Mouse (Mus musculus): ENCODE results near the gene Vmn2r83. TPM values are rescaled to one million over a fixed set of nuclear protein-coding genes. Genes with fewer than 3 reads are reported as not detected.

Gene Vmn2r83
- not detected in 2 replicates for polyA plus RNA-seq (2021; fragmentation: Nextera tagmentation)
- long read RNA-seq, experiment 1, result 0 reads
- long read RNA-seq, experiment 2, result 0 reads

DNA sequence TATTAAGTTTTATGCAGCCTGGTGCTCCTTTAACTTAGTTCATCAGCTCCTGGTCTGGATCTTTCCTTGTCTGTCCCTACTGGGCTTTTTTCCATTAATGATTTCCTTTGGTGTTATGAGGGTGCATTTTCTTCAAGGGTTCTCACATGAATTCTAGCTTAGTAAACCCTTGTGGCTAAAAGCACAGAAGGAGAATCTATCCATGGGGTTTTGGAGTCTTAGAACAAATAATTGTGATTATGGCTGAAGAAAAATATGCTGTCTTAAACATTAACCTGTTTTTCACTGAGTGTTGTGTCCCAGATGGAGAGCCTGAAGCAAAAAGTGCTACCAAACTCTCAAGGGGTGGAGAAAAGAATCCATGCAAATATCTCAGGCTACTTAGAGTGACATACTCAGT lies at the start of gene Vmn2r83:
Gene Vmn2r83, plus strand, starts transcription at position 301 of the 400 bp plus-strand sequence.

GRCm38 (mm10) chr10:79533126-79533911 lies 64.8 kb downstream of the Vmn2r83 start, which contains the start of gene Plpp2:
Gene Plpp2, minus strand, starts transcription at chr10:79533796.

Small RNAs within 50 kb of the gene (microRNA-seq; reads per million reads assigned to microRNA genes)
- 0.86 reads per million for gene Mir6909

Other genes with a start within 250 kb of the Vmn2r83 start
- not detected in 2 replicates for gene Vmn2r81, start 221.0 kb upstream of the Vmn2r83 start, polyA plus RNA-seq (2021; fragmentation: Nextera tagmentation)
- not detected in 2 replicates for gene Vmn2r82, start 112.2 kb upstream of the Vmn2r83 start, polyA plus RNA-seq (2021; fragmentation: Nextera tagmentation)
- 9.8 and 11.2 TPM in 2 replicates for gene Plpp2, start 65.1 kb downstream of the Vmn2r83 start, polyA plus RNA-seq (2021; fragmentation: Nextera tagmentation)
- gene Mier2, start 86.5 kb downstream of the Vmn2r83 start, polyA plus RNA-seq (2021; fragmentation: Nextera tagmentation), result 21.2 and 25.3 TPM in 2 replicates
- 0.51 and 1.1 TPM in 2 replicates for gene Theg, start 118.6 kb downstream of the Vmn2r83 start, polyA plus RNA-seq (2021; fragmentation: Nextera tagmentation)
- 0.78 and 0.80 TPM in 2 replicates for gene C2cd4c, start 145.3 kb downstream of the Vmn2r83 start, polyA plus RNA-seq (2021; fragmentation: Nextera tagmentation)
- gene Shc2, start 169.2 kb downstream of the Vmn2r83 start, polyA plus RNA-seq (2021; fragmentation: Nextera tagmentation), result 2.2 and 2.3 TPM in 2 replicates
- gene Odf3l2, start 177.0 kb downstream of the Vmn2r83 start, polyA plus RNA-seq (2021; fragmentation: Nextera tagmentation), result 0.15 and 0.30 TPM in 2 replicates
- gene Madcam1, start 195.8 kb downstream of the Vmn2r83 start, polyA plus RNA-seq (2021; fragmentation: Nextera tagmentation), result not detected in 2 replicates
- gene Tpgs1, start 200.6 kb downstream of the Vmn2r83 start, polyA plus RNA-seq (2021; fragmentation: Nextera tagmentation), result 151 and 171 TPM in 2 replicates
- gene Cdc34, start 213.5 kb downstream of the Vmn2r83 start, polyA plus RNA-seq (2021; fragmentation: Nextera tagmentation), result 14.9 TPM in 2 replicates
- gene Gzmm, start 220.3 kb downstream of the Vmn2r83 start, polyA plus RNA-seq (2021; fragmentation: Nextera tagmentation), result 0.60 and 4.2 TPM in 2 replicates
- gene Bsg, start 235.8 kb downstream of the Vmn2r83 start, polyA plus RNA-seq (2021; fragmentation: Nextera tagmentation), result 1,334 and 1,835 TPM in 2 replicates
- 3.3 and 4.4 TPM in 2 replicates for gene Hcn2, start 247.9 kb downstream of the Vmn2r83 start, polyA plus RNA-seq (2021; fragmentation: Nextera tagmentation)

All from layer of hippocampus, adult 6 months (tissue).